Mouse (Mus musculus): Measurements from ENCODE around the gene Taf1b. TPM values are rescaled to one million over a fixed set of nuclear protein-coding genes. Genes with fewer than 3 reads are reported as not detected.
"Not testable (repeated sequence)": the region's sequence is repeated elsewhere in the genome, so short reads cannot be mapped to it uniquely, and the experiment has no call there.

Taf1b gene
- 33.1 and 33.4 TPM in 2 replicates for polyA plus RNA-seq (2014; fragmentation: Nextera tagmentation; extraction: Ambion mirVana)

DNA sequence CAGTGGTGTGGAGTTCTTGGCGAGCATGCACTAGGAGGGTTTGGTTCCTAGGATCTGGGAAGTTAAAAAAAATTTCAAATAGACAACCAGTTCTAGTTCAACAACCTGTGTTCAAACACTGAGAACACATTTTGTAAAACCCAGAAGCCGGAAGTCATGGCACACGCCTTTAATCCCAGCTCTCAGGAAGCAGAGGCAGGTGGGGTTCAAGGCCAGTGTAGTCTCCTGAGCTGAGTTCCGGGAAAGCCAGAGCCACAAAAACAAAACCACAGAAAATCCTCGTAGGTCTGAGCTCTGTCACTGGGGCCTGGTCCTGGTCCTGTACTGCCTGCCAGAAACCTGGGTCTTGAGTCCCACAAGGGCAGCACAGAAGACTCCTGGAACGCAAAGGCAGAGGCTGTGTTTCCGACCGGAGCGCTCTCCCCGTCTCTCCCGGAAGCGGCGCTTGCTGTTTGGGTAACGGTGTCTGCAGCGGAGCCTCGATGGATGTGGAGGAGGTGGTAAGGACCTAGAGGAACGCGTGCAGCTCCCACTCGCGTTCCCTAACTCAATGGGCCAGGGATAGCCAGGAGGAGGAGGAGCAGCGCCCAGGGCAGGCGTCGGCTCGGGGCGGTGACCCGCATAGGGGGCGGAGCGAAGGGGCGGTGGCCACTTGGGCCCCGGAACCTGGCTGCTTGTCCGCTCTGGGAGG is at the start of gene Taf1b:
TSS of gene Taf1b (plus strand) at position 210 of the 691 bp plus-strand sequence.
- peak; percentile 90 for DNase-seq (ENCODE audit: low spot score)
- 8% methylated on average over 31 of the region's 31 CpGs for WGBS
- no peaks in the 10 kb centered on the region for H3K4me1 ChIP-seq (replicated peaks; ENCODE audit: control insufficient read depth, insufficient read depth, low read length)
- peak; percentile 89 for ATAC-seq (replicated peaks; ENCODE audit: low FRiP score)
- H3K4me2 ChIP-seq (ENCODE audit: low read depth, low read length, severe bottlenecking): peak within 1 kb of the TSS; percentile 47
- H3K36me3 ChIP-seq (ENCODE audit: control insufficient read depth, insufficient read depth, low read length): no peaks in the 10 kb centered on the region
- H3K9me3 ChIP-seq (ENCODE audit: control insufficient read depth, low read length): no peaks in the 10 kb centered on the region
- H3K27ac ChIP-seq (ENCODE audit: low read depth, low read length): no peak within 1 kb of the TSS
- H3K27me3 ChIP-seq (ENCODE audit: control insufficient read depth, insufficient read depth, low read length): no peaks in the 10 kb centered on the region
- H3K9ac ChIP-seq (ENCODE audit: low read length): peak within 1 kb of the TSS; percentile 71
- H3K4me3 ChIP-seq (ENCODE audit: low read depth, low read length): peak within 1 kb of the TSS; percentile 61

DNA sequence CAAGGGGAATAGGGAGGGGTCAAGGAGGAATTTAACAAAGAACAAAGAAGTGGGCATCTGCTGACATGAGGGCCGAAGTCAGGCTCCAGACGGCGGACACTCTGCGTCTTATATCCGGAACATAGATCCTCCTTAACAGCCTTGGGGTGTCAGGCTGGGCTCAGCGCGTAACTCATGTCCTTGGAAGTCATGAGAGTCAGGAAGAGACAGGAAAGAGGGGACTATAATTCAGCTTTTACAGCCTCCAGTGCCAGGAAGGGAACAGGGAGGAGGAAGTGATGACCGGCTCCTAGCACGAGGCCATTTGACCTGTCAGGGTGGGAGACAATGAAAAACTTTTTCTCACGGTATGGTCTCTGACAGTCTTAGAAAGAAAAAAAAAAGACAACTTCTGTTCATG is 37.8 kb upstream of the Taf1b start:
- Histone ChIP-seq H3K36me3 (ENCODE audit: control insufficient read depth, insufficient read depth, low read length) (no peaks in the 10 kb centered on the region), H3K9ac (ENCODE audit: low read length) (no peak overlapping the region), H3K4me2 (ENCODE audit: low read depth, low read length, severe bottlenecking) (no peak overlapping the region), H3K4me1 (replicated peaks; ENCODE audit: control insufficient read depth, insufficient read depth, low read length) (no peaks in the 10 kb centered on the region), H3K27ac (ENCODE audit: low read depth, low read length) (no peak overlapping the region), H3K27me3 (ENCODE audit: control insufficient read depth, insufficient read depth, low read length) (no peaks in the 10 kb centered on the region), H3K9me3 (ENCODE audit: control insufficient read depth, low read length) (no peaks in the 10 kb centered on the region), H3K4me3 (ENCODE audit: low read depth, low read length) (no peak overlapping the region)
- 93% methylated on average over 10 of the region's 10 CpGs for WGBS
- ATAC-seq (replicated peaks; ENCODE audit: low FRiP score) (no peak), DNase-seq (ENCODE audit: low spot score) (no peak)

GRCm38 (mm10) chr12:24462121-24462520 is 36.0 kb upstream of the Taf1b start:
- not testable (repeated sequence) for DNase-seq (ENCODE audit: low spot score); H3K27me3 ChIP-seq (ENCODE audit: control insufficient read depth, insufficient read depth, low read length); H3K4me2 ChIP-seq (ENCODE audit: low read depth, low read length, severe bottlenecking); H3K4me3 ChIP-seq (ENCODE audit: low read depth, low read length); H3K4me1 ChIP-seq (replicated peaks; ENCODE audit: control insufficient read depth, insufficient read depth, low read length); H3K9me3 ChIP-seq (ENCODE audit: control insufficient read depth, low read length); ATAC-seq (replicated peaks; ENCODE audit: low FRiP score); H3K27ac ChIP-seq (ENCODE audit: low read depth, low read length); H3K9ac ChIP-seq (ENCODE audit: low read length); H3K36me3 ChIP-seq (ENCODE audit: control insufficient read depth, insufficient read depth, low read length)
- 41% methylated on average over 4 of the region's 4 CpGs for WGBS

- not testable (repeated sequence) for H3K9me3 ChIP-seq (ENCODE audit: control insufficient read depth, low read length); H3K36me3 ChIP-seq (ENCODE audit: control insufficient read depth, insufficient read depth, low read length); H3K27ac ChIP-seq (ENCODE audit: low read depth, low read length); H3K9ac ChIP-seq (ENCODE audit: low read length); ATAC-seq (replicated peaks; ENCODE audit: low FRiP score); H3K4me2 ChIP-seq (ENCODE audit: low read depth, low read length, severe bottlenecking); H3K4me1 ChIP-seq (replicated peaks; ENCODE audit: control insufficient read depth, insufficient read depth, low read length); DNase-seq (ENCODE audit: low spot score); H3K27me3 ChIP-seq (ENCODE audit: control insufficient read depth, insufficient read depth, low read length); H3K4me3 ChIP-seq (ENCODE audit: low read depth, low read length)
- 87% methylated on average over 6 of the region's 6 CpGs for WGBS
These were observed 34.7 kb upstream of the Taf1b start for GRCm38 (mm10) chr12:24463490-24463889.

DNA sequence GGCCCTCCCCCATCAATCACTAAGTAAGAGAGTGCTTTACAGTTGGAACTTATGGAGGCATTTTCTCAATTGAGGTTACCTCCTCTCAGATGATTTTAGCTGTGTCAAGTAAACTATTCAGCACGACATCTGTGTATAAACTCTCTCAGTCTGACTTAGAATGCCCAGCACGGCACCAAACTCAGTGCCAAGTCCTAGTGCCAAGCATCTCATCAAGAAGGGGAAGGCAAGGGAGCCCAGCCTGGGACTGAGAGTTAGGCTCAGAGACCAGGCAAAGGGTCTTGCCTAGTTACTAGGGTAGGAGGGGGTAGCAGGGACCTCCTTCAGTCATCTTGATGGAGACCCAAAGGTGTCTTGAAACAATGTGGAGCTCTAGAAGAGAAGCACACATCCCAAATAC is 29.2 kb upstream of the Taf1b start:
- WGBS: 74% methylated on average over 2 of the region's 2 CpGs

DNA sequence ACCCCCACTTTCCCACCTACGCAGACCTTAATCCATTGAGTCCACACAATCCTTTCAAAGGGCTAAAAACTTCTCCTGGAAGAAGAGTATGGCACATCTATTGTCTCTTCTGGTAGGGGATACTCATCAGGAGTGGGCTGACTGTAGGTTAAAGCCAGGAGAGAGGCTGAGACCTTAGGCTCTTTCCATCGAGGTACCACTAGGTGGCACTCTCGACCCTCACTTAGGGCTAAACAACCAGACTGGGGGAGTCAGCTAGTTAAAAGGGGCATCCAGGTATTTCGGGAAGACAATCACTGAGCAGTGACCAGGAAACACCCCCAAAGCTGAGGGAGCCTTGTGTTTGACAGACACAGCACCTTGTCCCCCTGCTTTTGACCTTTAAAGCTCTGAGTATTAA is 27.2 kb upstream of the Taf1b start:
- H3K27ac ChIP-seq (ENCODE audit: low read depth, low read length): no peak overlapping the region

More for the DNA sequence above, 29.2 kb upstream of the Taf1b start:
- Histone ChIP-seq H3K9me3 (ENCODE audit: control insufficient read depth, low read length) (no peaks in the 10 kb centered on the region), H3K27ac (ENCODE audit: low read depth, low read length) (no peak overlapping the region), H3K4me2 (ENCODE audit: low read depth, low read length, severe bottlenecking) (no peak overlapping the region), H3K9ac (ENCODE audit: low read length) (no peak overlapping the region), H3K27me3 (ENCODE audit: control insufficient read depth, insufficient read depth, low read length) (no peaks in the 10 kb centered on the region), H3K4me1 (replicated peaks; ENCODE audit: control insufficient read depth, insufficient read depth, low read length) (no peaks in the 10 kb centered on the region), H3K4me3 (ENCODE audit: low read depth, low read length) (no peak overlapping the region), H3K36me3 (ENCODE audit: control insufficient read depth, insufficient read depth, low read length) (no peaks in the 10 kb centered on the region)
- DNase-seq (ENCODE audit: low spot score) (no peak), ATAC-seq (replicated peaks; ENCODE audit: low FRiP score) (no peak)

GRCm38 (mm10) chr12:24473221-24473620 is 24.9 kb upstream of the Taf1b start:
- Histone ChIP-seq H3K27me3 (ENCODE audit: control insufficient read depth, insufficient read depth, low read length) (no peaks in the 10 kb centered on the region), H3K4me1 (replicated peaks; ENCODE audit: control insufficient read depth, insufficient read depth, low read length) (no peaks in the 10 kb centered on the region), H3K36me3 (ENCODE audit: control insufficient read depth, insufficient read depth, low read length) (no peaks in the 10 kb centered on the region), H3K9ac (ENCODE audit: low read length) (no peak overlapping the region), H3K4me2 (ENCODE audit: low read depth, low read length, severe bottlenecking) (no peak overlapping the region), H3K27ac (ENCODE audit: low read depth, low read length) (no peak overlapping the region), H3K9me3 (ENCODE audit: control insufficient read depth, low read length) (no peaks in the 10 kb centered on the region), H3K4me3 (ENCODE audit: low read depth, low read length) (no peak overlapping the region)
- DNase-seq (ENCODE audit: low spot score) (no peak), ATAC-seq (replicated peaks; ENCODE audit: low FRiP score) (no peak)
- WGBS: 75% methylated on average over 3 of the region's 3 CpGs

More for the DNA sequence above, 27.2 kb upstream of the Taf1b start:
- Histone ChIP-seq H3K9ac (ENCODE audit: low read length) (no peak overlapping the region), H3K4me3 (ENCODE audit: low read depth, low read length) (no peak overlapping the region), H3K27me3 (ENCODE audit: control insufficient read depth, insufficient read depth, low read length) (no peaks in the 10 kb centered on the region), H3K9me3 (ENCODE audit: control insufficient read depth, low read length) (no peaks in the 10 kb centered on the region), H3K4me2 (ENCODE audit: low read depth, low read length, severe bottlenecking) (no peak overlapping the region), H3K36me3 (ENCODE audit: control insufficient read depth, insufficient read depth, low read length) (no peaks in the 10 kb centered on the region), H3K4me1 (replicated peaks; ENCODE audit: control insufficient read depth, insufficient read depth, low read length) (no peaks in the 10 kb centered on the region)
- 12% methylated on average over 4 of the region's 4 CpGs for WGBS
- DNase-seq (ENCODE audit: low spot score) (peak; percentile 66), ATAC-seq (replicated peaks; ENCODE audit: low FRiP score) (no peak)

DNA sequence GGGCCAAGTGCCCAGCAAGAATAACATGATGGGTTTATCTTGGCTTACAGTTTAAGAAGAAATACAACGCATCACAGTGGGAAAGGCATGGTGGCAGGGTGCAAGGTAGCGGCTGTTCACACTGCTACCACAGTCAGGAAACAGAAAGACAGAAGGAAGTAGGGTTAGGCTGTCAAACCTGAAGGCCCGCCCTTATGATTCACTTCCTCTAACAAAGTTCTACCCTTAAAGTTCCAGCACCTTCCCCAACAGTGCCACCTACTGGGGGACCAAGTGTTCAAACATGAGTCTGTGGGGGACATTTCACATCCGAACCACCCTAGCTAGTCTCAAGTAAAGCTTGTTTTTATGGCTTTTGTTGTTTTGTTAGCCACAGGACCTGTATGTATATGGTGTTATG is 13.2 kb upstream of the Taf1b start:
- H3K9ac ChIP-seq (ENCODE audit: low read length): no peak overlapping the region
- no peaks in the 10 kb centered on the region; the same call in 1 of the 2 replicates for H3K9me3 ChIP-seq (ENCODE audit: control insufficient read depth, low read length)

GRCm38 (mm10) chr12:24486882-24487281 is 11.3 kb upstream of the Taf1b start:
- Histone ChIP-seq H3K9me3 (ENCODE audit: control insufficient read depth, low read length) (no peaks in the 10 kb centered on the region; the same call in 1 of the 2 replicates), H3K9ac (ENCODE audit: low read length) (no peak overlapping the region), H3K4me2 (ENCODE audit: low read depth, low read length, severe bottlenecking) (no peak overlapping the region), H3K27ac (ENCODE audit: low read depth, low read length) (no peak overlapping the region), H3K4me3 (ENCODE audit: low read depth, low read length) (no peak overlapping the region), H3K27me3 (ENCODE audit: control insufficient read depth, insufficient read depth, low read length) (no peaks in the 10 kb centered on the region), H3K4me1 (replicated peaks; ENCODE audit: control insufficient read depth, insufficient read depth, low read length) (no peaks in the 10 kb centered on the region), H3K36me3 (ENCODE audit: control insufficient read depth, insufficient read depth, low read length) (no peaks in the 10 kb centered on the region)
- ATAC-seq (replicated peaks; ENCODE audit: low FRiP score): no peak
- DNase-seq (ENCODE audit: low spot score): no peak
- WGBS: 87% methylated on average over 1 of the region's 1 CpGs

More for the DNA sequence above, 13.2 kb upstream of the Taf1b start:
- no peak overlapping the region for H3K27ac ChIP-seq (ENCODE audit: low read depth, low read length)
- no peaks in the 10 kb centered on the region for H3K4me1 ChIP-seq (replicated peaks; ENCODE audit: control insufficient read depth, insufficient read depth, low read length)
- 91% methylated on average over 4 of the region's 4 CpGs for WGBS
- no peak overlapping the region for H3K4me3 ChIP-seq (ENCODE audit: low read depth, low read length)
- ATAC-seq (replicated peaks; ENCODE audit: low FRiP score) (no peak), DNase-seq (ENCODE audit: low spot score) (no peak)
- no peak overlapping the region for H3K4me2 ChIP-seq (ENCODE audit: low read depth, low read length, severe bottlenecking)
- H3K27me3 ChIP-seq (ENCODE audit: control insufficient read depth, insufficient read depth, low read length): no peaks in the 10 kb centered on the region
- no peaks in the 10 kb centered on the region for H3K36me3 ChIP-seq (ENCODE audit: control insufficient read depth, insufficient read depth, low read length)
